Mouse (Mus musculus) kidney, embryonic 16.5 days (tissue): ENCODE data around the gene Zmynd15. TPM values are rescaled to one million over a fixed set of nuclear protein-coding genes. Genes with fewer than 3 reads are reported as not detected.

Source experiments
- ATAC-seq: fragments of 200-750 bp; cut with Nextera tagmentation; 2 replicates; pipeline ENCODE4 v1.8.0; 2017; ENCODE audit warnings: moderate TSS enrichment; ENCODE audit not compliant: low FRiP score, low TSS enrichment
- H3K27ac ChIP-seq: fragments of 300-500 bp; sonication (generic); 2 replicates; pipeline ENCODE4 v1.5.1; 2014; ENCODE audit warnings: low read length
- H3K27me3 ChIP-seq: fragments of 300-500 bp; sonication (generic); 2 replicates; pipeline ENCODE4 v1.6.1; 2014; ENCODE audit warnings: low read length, control low read depth, mixed read lengths; ENCODE audit not compliant: insufficient read depth
- H3K36me3 ChIP-seq: fragments of 300-500 bp; sonication (generic); 2 replicates; pipeline ENCODE4 v1.6.1; 2014; ENCODE audit warnings: low read length, control low read depth, mixed read lengths; ENCODE audit not compliant: insufficient read depth
- H3K4me1 ChIP-seq: fragments of 300-500 bp; sonication (generic); 2 replicates; pipeline ENCODE4 v1.6.1; 2014; ENCODE audit warnings: low read length, control low read depth, mixed read lengths; ENCODE audit not compliant: insufficient read depth
- H3K4me2 ChIP-seq: fragments of 300-500 bp; sonication (generic); replicated peaks from 2 replicates; pipeline ENCODE4 v1.6.1; 2014; ENCODE audit warnings: low read depth, low read length
- H3K4me3 ChIP-seq: fragments of 300-500 bp; sonication (generic); 2 replicates; pipeline ENCODE4 v1.5.1; 2014; ENCODE audit warnings: mild to moderate bottlenecking, low read length
- H3K9ac ChIP-seq: fragments of 300-500 bp; sonication (generic); replicated peaks from 2 replicates; pipeline ENCODE4 v1.6.1; 2014; ENCODE audit warnings: low read length
- H3K9me3 ChIP-seq: fragments of 300-500 bp; sonication (generic); 2 replicates; pipeline ENCODE4 v1.6.1; 2016; ENCODE audit warnings: low read length, control low read depth
- WGBS: fragments of 180-500 bp; shearing (Covaris S2); extraction: QIAGEN DNeasy Blood & Tissue Kit; methylation state at CpG from one replicate; pipeline ENCODE4 v1.1.7; 2014; 5-methylcytosine and 5-hydroxymethylcytosine counted together
- polyA plus RNA-seq: library from polyadenylated mRNA; unstranded; fragments of >200 nt; fragmentation: Nextera tagmentation; extraction: Ambion mirVana; gene quantifications from 2 replicates; pipeline ENCODE4 v1.2.1, GENCODE M21; 2015

Gene Zmynd15
- polyA plus RNA-seq, 1 experiment from 2014 or later = 1.4 TPM

- peaks cover 21% of the 10 kb centered on the region for H3K4me1 ChIP-seq
- H3K9ac ChIP-seq = peak within 1 kb of the TSS; percentile 83
- H3K9me3 ChIP-seq = no peaks in the 10 kb centered on the region
- no peaks in the 10 kb centered on the region for H3K27me3 ChIP-seq
- peak within 1 kb of the TSS; percentile 80 for H3K4me3 ChIP-seq
- WGBS = under 1% methylated on average over 72 of the region's 75 CpGs
- peak; percentile 97 for ATAC-seq
- peak within 1 kb of the TSS; percentile 62 for H3K27ac ChIP-seq
- peak within 1 kb of the TSS; percentile 65 for H3K4me2 ChIP-seq
- peaks cover 9% of the 10 kb centered on the region; the same call in 1 of the 2 replicates for H3K36me3 ChIP-seq
Observed at GRCm38 (mm10) chr11:70432048-70432894, 27.0 kb upstream of the Zmynd15 start, which contains the start of gene Arrb2. Arrb2 (plus strand) TSS chr11:70432635.

GRCm38 (mm10) chr11:70432895-70433568, 26.2 kb upstream of the Zmynd15 start:
- Histone ChIP-seq H3K27ac (peak overlapping the region; percentile 62), H3K9me3 (no peaks in the 10 kb centered on the region), H3K27me3 (no peaks in the 10 kb centered on the region), H3K9ac (peak overlapping the region; percentile 83), H3K36me3 (peaks cover 17% of the 10 kb centered on the region; the same call in 1 of the 2 replicates), H3K4me1 (peaks cover 21% of the 10 kb centered on the region), H3K4me2 (peak overlapping the region; percentile 65), H3K4me3 (peak overlapping the region; percentile 80)
- ATAC-seq = peak; percentile 43
- WGBS = 8% methylated on average over 15 of the region's 15 CpGs

- Histone ChIP-seq H3K9me3 (no peaks in the 10 kb centered on the region), H3K4me2 (peak overlapping the region; percentile 65), H3K36me3 (peaks cover 21% of the 10 kb centered on the region), H3K4me3 (peak overlapping the region; percentile 80), H3K4me1 (peaks cover 21% of the 10 kb centered on the region), H3K27me3 (no peaks in the 10 kb centered on the region), H3K27ac (no peak overlapping the region), H3K9ac (peak overlapping the region; percentile 83; the same call in 1 of the 2 replicates)
- 59% methylated on average over 1 of the region's 1 CpGs for WGBS
- ATAC-seq = no peak
Observed at GRCm38 (mm10) chr11:70433569-70433943, 25.7 kb upstream of the Zmynd15 start.

GRCm38 (mm10) chr11:70433951-70434350, 25.3 kb upstream of the Zmynd15 start:
- ATAC-seq = no peak
- Histone ChIP-seq H3K27ac (no peak overlapping the region), H3K9me3 (no peaks in the 10 kb centered on the region), H3K36me3 (peaks cover 23% of the 10 kb centered on the region), H3K4me2 (no peak overlapping the region), H3K4me3 (no peak overlapping the region), H3K4me1 (peaks cover 21% of the 10 kb centered on the region), H3K9ac (no peak overlapping the region), H3K27me3 (no peaks in the 10 kb centered on the region)
- 95% methylated on average over 3 of the region's 3 CpGs for WGBS

- H3K27ac ChIP-seq = no peak overlapping the region
- no peak overlapping the region for H3K4me3 ChIP-seq
- H3K9me3 ChIP-seq = no peaks in the 10 kb centered on the region
- no peak overlapping the region for H3K4me2 ChIP-seq
- no peak for ATAC-seq
- no peaks in the 10 kb centered on the region for H3K27me3 ChIP-seq
- H3K36me3 ChIP-seq = peaks cover 36% of the 10 kb centered on the region
- H3K4me1 ChIP-seq = peaks cover 21% of the 10 kb centered on the region
- no peak overlapping the region for H3K9ac ChIP-seq
- WGBS = 63% methylated on average over 5 of the region's 5 CpGs
Observed at GRCm38 (mm10) chr11:70435476-70435875, 23.8 kb upstream of the Zmynd15 start.

- H3K9me3 ChIP-seq = no peaks in the 10 kb centered on the region
- H3K4me2 ChIP-seq = no peak overlapping the region
- H3K36me3 ChIP-seq = peaks cover 36% of the 10 kb centered on the region
- peaks cover 16% of the 10 kb centered on the region for H3K4me1 ChIP-seq
- H3K27me3 ChIP-seq = no peaks in the 10 kb centered on the region
- ATAC-seq = no peak
- WGBS = 84% methylated on average over 6 of the region's 6 CpGs
- no peak overlapping the region for H3K27ac ChIP-seq
- no peak overlapping the region for H3K4me3 ChIP-seq
- no peak overlapping the region for H3K9ac ChIP-seq
Observed at GRCm38 (mm10) chr11:70437426-70437825, 21.8 kb upstream of the Zmynd15 start.

- no peak overlapping the region for H3K27ac ChIP-seq
- ATAC-seq = no peak
- H3K4me1 ChIP-seq = peaks cover 5% of the 10 kb centered on the region
- no peak overlapping the region for H3K4me2 ChIP-seq
- H3K9ac ChIP-seq = no peak overlapping the region
- peaks cover 36% of the 10 kb centered on the region for H3K36me3 ChIP-seq
- H3K9me3 ChIP-seq = no peaks in the 10 kb centered on the region
- H3K27me3 ChIP-seq = no peaks in the 10 kb centered on the region
- no peak overlapping the region for H3K4me3 ChIP-seq
- WGBS = 88% methylated on average over 7 of the region's 7 CpGs
Observed at GRCm38 (mm10) chr11:70438728-70439374, 20.4 kb upstream of the Zmynd15 start.

- H3K9ac ChIP-seq = no peak overlapping the region
- no peak overlapping the region for H3K27ac ChIP-seq
- H3K27me3 ChIP-seq = no peaks in the 10 kb centered on the region
- H3K4me1 ChIP-seq = no peaks in the 10 kb centered on the region
- no peaks in the 10 kb centered on the region for H3K9me3 ChIP-seq
- peaks cover 36% of the 10 kb centered on the region for H3K36me3 ChIP-seq
- H3K4me2 ChIP-seq = no peak overlapping the region
- WGBS = 89% methylated on average over 4 of the region's 4 CpGs
- no peak for ATAC-seq
- H3K4me3 ChIP-seq = no peak overlapping the region
Observed at GRCm38 (mm10) chr11:70440637-70441036, 18.6 kb upstream of the Zmynd15 start.

GRCm38 (mm10) chr11:70441882-70442281, 17.4 kb upstream of the Zmynd15 start:
- Histone ChIP-seq H3K4me3 (no peak overlapping the region), H3K4me2 (no peak overlapping the region), H3K36me3 (peaks cover 30% of the 10 kb centered on the region), H3K27me3 (no peaks in the 10 kb centered on the region), H3K9me3 (no peaks in the 10 kb centered on the region), H3K9ac (no peak overlapping the region), H3K27ac (no peak overlapping the region), H3K4me1 (no peaks in the 10 kb centered on the region)
- no peak for ATAC-seq
- WGBS = 91% methylated on average over 7 of the region's 7 CpGs
